Comparison of ENCODE assay signal across 12 mouse cellular contexts in genomic region chr13:51602764-51603163, GRCm38 (mm10). TPM values are rescaled to one million over a fixed set of nuclear protein-coding genes. Genes with fewer than 3 reads are reported as not detected.
DNase-seq lines count a peak whose midpoint lies in the region; ATAC-seq and TF ChIP-seq lines count a peak whose summit lies in the region.
"Had no signal": no experiment of that assay in that cellular context is flagged by ENCODE, and none has a peak within 500 bp of the region (broad histone marks: within the 10 kb centered on the region; RNA-seq: fewer than 3 reads in every experiment).

No protein-coding gene starts in this region.

- no peak for TF ChIP-seq EP300 in stomach, postnatal 0 days (optimal IDR thresholded peaks at IDR 0.05)

- 71% methylated on average over 8 of the region's 8 CpGs for WGBS in heart, embryonic 14.5 days
- WGBS in midbrain, embryonic 10.5 days: 86% methylated on average over 8 of the region's 8 CpGs
- WGBS in midbrain, embryonic 11.5 days: 77% methylated on average over 8 of the region's 8 CpGs
- 58% methylated on average over 8 of the region's 8 CpGs for WGBS in limb, embryonic 15.5 days
- WGBS in stomach, postnatal 0 days: 51% methylated on average over 8 of the region's 8 CpGs

- H3K27me3 ChIP-seq in heart, embryonic 14.5 days (ENCODE audit: control insufficient read depth, insufficient read depth, low read length): no peaks in the 10 kb centered on the region
- H3K27me3 ChIP-seq in midbrain, embryonic 10.5 days (ENCODE audit: low read depth, poor library complexity, severe bottlenecking): no peaks in the 10 kb centered on the region
- no peaks in the 10 kb centered on the region for H3K27me3 ChIP-seq in midbrain, embryonic 11.5 days (ENCODE audit: control insufficient read depth, insufficient read depth, low read length)
- no peaks in the 10 kb centered on the region for H3K27me3 ChIP-seq in limb, embryonic 15.5 days
- H3K27me3 ChIP-seq in stomach, postnatal 0 days (ENCODE audit: control insufficient read depth, insufficient read depth, low read length): no peaks in the 10 kb centered on the region

- H3K9me3 ChIP-seq in heart, embryonic 14.5 days (ENCODE audit: control insufficient read depth, low read length): no peaks in the 10 kb centered on the region
- H3K9me3 ChIP-seq in midbrain, embryonic 10.5 days (replicated peaks): no peaks in the 10 kb centered on the region
- no peaks in the 10 kb centered on the region for H3K9me3 ChIP-seq in midbrain, embryonic 11.5 days (ENCODE audit: control insufficient read depth, low read length)
- H3K9me3 ChIP-seq in limb, embryonic 15.5 days: no peaks in the 10 kb centered on the region
- H3K9me3 ChIP-seq in stomach, postnatal 0 days (ENCODE audit: control insufficient read depth, low read length): no peaks in the 10 kb centered on the region

- H3K4me3 ChIP-seq in heart, embryonic 14.5 days (ENCODE audit: control insufficient read depth in 1 of 2, insufficient read depth in 1 of 2, low read depth in 1 of 2, low read length in 2 of 2): no peak overlapping the region
- H3K4me3 ChIP-seq in midbrain, embryonic 10.5 days: no peak overlapping the region
- H3K4me3 ChIP-seq in midbrain, embryonic 11.5 days (ENCODE audit: low read depth, low read length): no peak overlapping the region
- no peak overlapping the region for H3K4me3 ChIP-seq in limb, embryonic 15.5 days
- no peak overlapping the region for H3K4me3 ChIP-seq in stomach, postnatal 0 days (ENCODE audit: low read depth, low read length)

- peaks cover 6 to 10% of the 10 kb centered on the region in 2 experiments for H3K4me1 ChIP-seq in heart, embryonic 14.5 days (ENCODE audit: control insufficient read depth in 2 of 2, insufficient read depth in 2 of 2, low read length in 2 of 2)
- peaks cover 15% of the 10 kb centered on the region for H3K4me1 ChIP-seq in midbrain, embryonic 10.5 days
- peaks cover 12% of the 10 kb centered on the region for H3K4me1 ChIP-seq in midbrain, embryonic 11.5 days (ENCODE audit: control insufficient read depth, insufficient read depth, low read length)
- H3K4me1 ChIP-seq in limb, embryonic 15.5 days: peaks cover 15% of the 10 kb centered on the region
- no peaks in the 10 kb centered on the region for H3K4me1 ChIP-seq in stomach, postnatal 0 days (replicated peaks; ENCODE audit: control insufficient read depth, insufficient read depth)

- no peak for DNase-seq in heart, postnatal 14 days
- DNase-seq in midbrain, embryonic 10.5 days (ENCODE audit: low spot score): no peak
- DNase-seq in midbrain, embryonic 11.5 days (ENCODE audit: low spot score, missing footprints): no peak
- DNase-seq in stomach, postnatal 0 days (ENCODE audit: low spot score): no peak
- no peak for DNase-seq in thymus, postnatal 0 days (ENCODE audit: low spot score)
- DNase-seq: gastrocnemius, postnatal 36 days; thymus, adult 2 months had no signal

- intact Hi-C loops in heart, postnatal 14 days (cut with DNase I): no loop called here

- H3K9ac ChIP-seq in heart, embryonic 14.5 days (ENCODE audit: low read length): 0 out of 2 replicates have a peak overlapping the region, but pooled peaks have one; percentile 46
- H3K9ac ChIP-seq in midbrain, embryonic 11.5 days (ENCODE audit: low read length): no peak overlapping the region
- H3K9ac ChIP-seq in limb, embryonic 15.5 days: no peak overlapping the region
- H3K9ac ChIP-seq in stomach, postnatal 0 days (ENCODE audit: low read length): no peak overlapping the region

- no peaks in the 10 kb centered on the region for H3K36me3 ChIP-seq in heart, embryonic 14.5 days (ENCODE audit: control insufficient read depth, insufficient read depth, low read length)
- H3K36me3 ChIP-seq in midbrain, embryonic 10.5 days: no peaks in the 10 kb centered on the region
- no peaks in the 10 kb centered on the region for H3K36me3 ChIP-seq in midbrain, embryonic 11.5 days (ENCODE audit: control insufficient read depth, insufficient read depth, low read length)
- no peaks in the 10 kb centered on the region for H3K36me3 ChIP-seq in limb, embryonic 15.5 days
- H3K36me3 ChIP-seq in stomach, postnatal 0 days (ENCODE audit: control insufficient read depth, insufficient read depth, low read length): no peaks in the 10 kb centered on the region

- no peak for ATAC-seq in heart, embryonic 14.5 days (ENCODE audit: insufficient number of reproducible peaks, insufficient read depth, low FRiP score, low read depth)
- no peak for ATAC-seq in midbrain, embryonic 11.5 days (ENCODE audit: low FRiP score)
- ATAC-seq in limb, embryonic 15.5 days (ENCODE audit: insufficient number of reproducible peaks, low FRiP score, low TSS enrichment, low read depth): no peak
- ATAC-seq in stomach, postnatal 0 days (ENCODE audit: low FRiP score, low TSS enrichment): no peak
- no peak for ATAC-seq in erythroblast, adult 5-6 weeks (replicated peaks; ENCODE audit: low FRiP score, poor library complexity, severe bottlenecking)

- H3K4me2 ChIP-seq in heart, embryonic 14.5 days (ENCODE audit: low read length): peak overlapping the region; percentile 60
- H3K4me2 ChIP-seq in midbrain, embryonic 11.5 days: no peak overlapping the region; the same call in 1 of the 2 replicates
- peak overlapping the region; percentile 42; the same call in 1 of the 2 replicates for H3K4me2 ChIP-seq in limb, embryonic 15.5 days
- H3K4me2 ChIP-seq in stomach, postnatal 0 days (replicated peaks; ENCODE audit: low read depth): peak overlapping the region; percentile 45; the same call in 1 of the 2 replicates

- H3K27ac ChIP-seq in heart, embryonic 14.5 days (replicated peaks in 1 of 2; ENCODE audit: control insufficient read depth in 1 of 2, insufficient read depth in 1 of 2, low read depth in 2 of 2, low read length in 2 of 2): no peak overlapping the region
- peak overlapping the region; percentile 70 for H3K27ac ChIP-seq in midbrain, embryonic 10.5 days (replicated peaks)
- no peak overlapping the region for H3K27ac ChIP-seq in midbrain, embryonic 11.5 days (ENCODE audit: low read depth, low read length)
- H3K27ac ChIP-seq in limb, embryonic 15.5 days: no peak overlapping the region
- H3K27ac ChIP-seq in stomach, postnatal 0 days (replicated peaks): no peak overlapping the region

- TF ChIP-seq CTCF in stomach, postnatal 0 days (IDR thresholded peaks at IDR 0.05; ENCODE audit: low read depth): no peak

RNA-seq across cellular contexts. Expression of gene Shc3, which starts 33.5 kb away (rescaled TPM):
- polyA plus RNA-seq in heart, embryonic 14.5 days (2014; fragmentation: Nextera tagmentation; extraction: Ambion mirVana): 0.12 TPM in 1 of 2 replicates, not detected in the other
- 1 to 10 TPM; 2.6 to 3.0 TPM for total RNA-seq in heart, postnatal 14 days (2021)
- 2.8 and 3.6 TPM in 2 replicates for polyA plus RNA-seq in midbrain, embryonic 10.5 days (2016; fragmentation: Nextera tagmentation; extraction: Ambion mirVana)
- 4.5 and 5.7 TPM in 2 replicates for polyA plus RNA-seq in midbrain, embryonic 11.5 days (2014; fragmentation: Nextera tagmentation; extraction: Ambion mirVana)
- polyA plus RNA-seq in limb, embryonic 15.5 days (2015; fragmentation: Nextera tagmentation; extraction: Ambion mirVana): 0.45 and 0.90 TPM in 2 replicates
- polyA plus RNA-seq in stomach, postnatal 0 days (2015; fragmentation: Nextera tagmentation; extraction: Ambion mirVana): 0.28 and 0.31 TPM in 2 replicates
- not detected in 2 replicates for total RNA-seq in erythroblast, adult 5-6 weeks (2015; ENCODE audit: low replicate concordance)
- not detected in 2 replicates for total RNA-seq in erythroblast, adult 5-6 weeks (2017; ENCODE audit: low replicate concordance)
- 0.52 and 0.59 TPM in 2 replicates for polyA plus RNA-seq in thymus, postnatal 0 days (2015; fragmentation: Nextera tagmentation; extraction: Ambion mirVana)
- total RNA-seq: megakaryocyte-erythroid progenitor cell, adult 5-6 weeks had no signal
- polyA plus RNA-seq: liver, adult 2 months had no signal

RNA-seq across cellular contexts. Expression of gene Cks2, which starts 42.3 kb away (rescaled TPM):
- 280 and 300 TPM in 2 replicates for polyA plus RNA-seq in heart, embryonic 14.5 days (2014; fragmentation: Nextera tagmentation; extraction: Ambion mirVana)
- total RNA-seq in heart, postnatal 14 days (2021): 10 to 100 TPM in 1 of 2 experiments, 1 to 10 TPM in 1; 7.1 to 13.9 TPM
- 362 and 427 TPM in 2 replicates for polyA plus RNA-seq in midbrain, embryonic 10.5 days (2016; fragmentation: Nextera tagmentation; extraction: Ambion mirVana)
- polyA plus RNA-seq in midbrain, embryonic 11.5 days (2014; fragmentation: Nextera tagmentation; extraction: Ambion mirVana): 364 and 404 TPM in 2 replicates
- 220 and 247 TPM in 2 replicates for polyA plus RNA-seq in limb, embryonic 15.5 days (2015; fragmentation: Nextera tagmentation; extraction: Ambion mirVana)
- 97.1 and 128 TPM in 2 replicates for polyA plus RNA-seq in stomach, postnatal 0 days (2015; fragmentation: Nextera tagmentation; extraction: Ambion mirVana)
- 133 and 189 TPM in 2 replicates for total RNA-seq in erythroblast, adult 5-6 weeks (2015; ENCODE audit: low replicate concordance)
- total RNA-seq in erythroblast, adult 5-6 weeks (2017; ENCODE audit: low replicate concordance): 54.9 and 108 TPM in 2 replicates
- polyA plus RNA-seq in thymus, postnatal 0 days (2015; fragmentation: Nextera tagmentation; extraction: Ambion mirVana): 376 and 390 TPM in 2 replicates

RNA-seq across cellular contexts. Expression of gene Secisbp2, which starts 48.7 kb away (rescaled TPM):
- 26.0 and 27.7 TPM in 2 replicates for polyA plus RNA-seq in heart, embryonic 14.5 days (2014; fragmentation: Nextera tagmentation; extraction: Ambion mirVana)
- total RNA-seq in heart, postnatal 14 days (2021): 10 to 100 TPM; 18.3 to 20.6 TPM
- polyA plus RNA-seq in midbrain, embryonic 10.5 days (2016; fragmentation: Nextera tagmentation; extraction: Ambion mirVana): 32.0 and 35.8 TPM in 2 replicates
- polyA plus RNA-seq in midbrain, embryonic 11.5 days (2014; fragmentation: Nextera tagmentation; extraction: Ambion mirVana): 22.7 and 28.5 TPM in 2 replicates
- polyA plus RNA-seq in limb, embryonic 15.5 days (2015; fragmentation: Nextera tagmentation; extraction: Ambion mirVana): 27.7 and 29.5 TPM in 2 replicates
- polyA plus RNA-seq in stomach, postnatal 0 days (2015; fragmentation: Nextera tagmentation; extraction: Ambion mirVana): 21.2 and 21.4 TPM in 2 replicates
- total RNA-seq in erythroblast, adult 5-6 weeks (2015; ENCODE audit: low replicate concordance): 1.3 and 6.1 TPM in 2 replicates
- total RNA-seq in erythroblast, adult 5-6 weeks (2017; ENCODE audit: low replicate concordance): 6.4 and 13.8 TPM in 2 replicates
- 57.4 and 62.7 TPM in 2 replicates for polyA plus RNA-seq in thymus, postnatal 0 days (2015; fragmentation: Nextera tagmentation; extraction: Ambion mirVana)
